Mouse (Mus musculus): Measurements from ENCODE around the gene Mrps35. TPM values are rescaled to one million over a fixed set of nuclear protein-coding genes. Genes with fewer than 3 reads are reported as not detected.

Mrps35 gene
- polyA plus RNA-seq, 1 experiment from 2014 or later: 50.2 TPM

DNA sequence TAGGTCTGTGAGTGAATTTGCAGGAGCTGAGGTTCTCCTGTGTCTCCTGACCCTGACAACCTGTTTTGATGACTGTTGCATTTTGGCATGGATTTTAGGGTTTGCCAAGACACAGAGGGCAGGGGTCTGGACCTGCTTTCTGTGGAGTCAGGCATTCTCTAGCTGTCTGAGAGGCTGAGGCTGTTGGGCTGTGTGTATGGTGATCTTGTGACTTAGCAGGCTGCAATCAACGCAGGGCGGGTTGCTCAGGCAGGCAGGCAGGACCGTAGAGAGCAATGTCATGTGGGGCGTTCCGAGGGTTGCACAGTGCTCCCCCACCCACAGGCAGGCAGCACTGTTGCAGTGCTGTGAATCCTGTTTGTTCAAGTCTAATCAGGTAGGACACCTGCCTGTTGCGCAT lies 64.2 kb downstream of the Mrps35 start:
- Histone ChIP-seq H3K4me1 (replicated peaks) (no peaks in the 10 kb centered on the region), H3K9ac (no peak overlapping the region), H3K4me3 (replicated peaks) (no peak overlapping the region), H3K27me3 (no peaks in the 10 kb centered on the region), H3K36me3 (replicated peaks) (peaks cover 38% of the 10 kb centered on the region), H3K9me3 (replicated peaks) (no peaks in the 10 kb centered on the region), H3K27ac (replicated peaks) (no peak overlapping the region), H3K4me2 (no peak overlapping the region)
- ATAC-seq (ENCODE audit: insufficient read depth): no peak
- WGBS (ENCODE audit: insufficient replicate concordance): 83% methylated on average over 6 of the region's 6 CpGs

DNA sequence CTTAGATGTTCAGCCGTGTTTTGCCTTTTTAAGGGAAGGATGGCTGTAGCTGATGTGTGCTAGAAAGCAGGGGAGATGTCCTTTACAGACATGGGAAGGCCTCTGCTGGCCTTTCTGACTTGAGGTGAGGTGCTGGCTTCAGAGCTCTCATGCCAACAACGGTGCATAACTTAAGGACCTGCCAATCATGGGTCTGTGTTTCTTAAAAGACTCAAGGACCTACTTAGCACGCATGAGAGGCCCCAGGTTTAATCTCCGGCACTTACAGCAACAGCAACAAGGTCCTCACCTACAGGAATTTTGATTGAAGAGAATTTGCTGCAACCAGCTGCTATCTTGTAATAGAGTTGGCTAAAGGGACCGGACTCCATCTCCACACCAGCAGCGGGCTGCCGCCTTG lies 66.7 kb downstream of the Mrps35 start:
- Histone ChIP-seq H3K27ac (replicated peaks) (no peak overlapping the region), H3K4me1 (replicated peaks) (no peaks in the 10 kb centered on the region), H3K36me3 (replicated peaks) (peaks cover 30% of the 10 kb centered on the region), H3K4me2 (no peak overlapping the region), H3K4me3 (replicated peaks) (no peak overlapping the region), H3K9me3 (replicated peaks) (no peaks in the 10 kb centered on the region), H3K27me3 (no peaks in the 10 kb centered on the region), H3K9ac (no peak overlapping the region)
- 82% methylated on average over 7 of the region's 7 CpGs for WGBS (ENCODE audit: insufficient replicate concordance)
- ATAC-seq (ENCODE audit: insufficient read depth): no peak

DNA sequence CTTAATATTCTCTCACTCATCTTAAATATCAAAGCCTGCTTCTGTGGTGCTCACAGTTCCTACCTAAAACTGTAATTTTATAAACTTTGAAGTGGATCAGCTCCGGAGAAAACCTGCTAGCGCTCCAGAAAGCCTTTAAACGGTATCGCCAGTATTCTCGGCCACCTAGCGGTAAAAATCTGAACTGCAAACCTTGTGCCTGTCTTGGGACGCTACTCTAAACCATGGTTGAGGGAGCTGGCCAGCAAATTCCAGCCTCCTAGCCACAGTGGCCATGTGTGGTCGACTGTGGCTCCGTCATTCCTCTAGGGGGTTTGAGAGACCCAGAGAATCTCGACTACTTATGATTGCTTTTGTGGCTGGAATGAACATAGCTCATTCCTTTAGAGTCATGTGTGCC lies 74.0 kb downstream of the Mrps35 start:
- H3K27me3 ChIP-seq: no peaks in the 10 kb centered on the region
- H3K4me2 ChIP-seq: no peak overlapping the region
- no peak for ATAC-seq (ENCODE audit: insufficient read depth)
- no peak overlapping the region for H3K27ac ChIP-seq (replicated peaks)
- H3K9me3 ChIP-seq (replicated peaks): no peaks in the 10 kb centered on the region
- 8% methylated on average over 10 of the region's 10 CpGs for WGBS (ENCODE audit: insufficient replicate concordance)
- H3K9ac ChIP-seq: no peak overlapping the region
- no peaks in the 10 kb centered on the region for H3K36me3 ChIP-seq (replicated peaks)
- H3K4me3 ChIP-seq (replicated peaks): no peak overlapping the region
- H3K4me1 ChIP-seq (replicated peaks): no peaks in the 10 kb centered on the region

DNA sequence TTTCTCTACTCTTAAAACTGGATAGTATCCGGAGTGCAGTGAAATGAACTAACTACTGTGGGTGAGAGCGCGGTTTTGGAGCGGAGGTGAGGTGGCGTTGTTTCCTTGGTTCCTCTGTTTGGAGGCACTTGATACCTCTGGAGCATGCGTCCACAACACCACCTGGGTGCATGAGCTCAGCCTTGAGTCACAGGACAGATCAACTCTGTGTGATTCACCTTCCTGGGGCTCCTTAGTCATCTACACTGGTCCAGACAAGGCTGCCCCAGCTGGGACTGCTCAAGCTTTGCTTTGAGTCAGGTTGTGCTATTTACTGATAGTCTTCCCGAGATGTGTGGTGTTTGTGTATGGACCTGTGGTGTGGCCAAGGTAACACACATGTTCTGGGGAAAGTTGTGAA lies 75.2 kb downstream of the Mrps35 start:
- Histone ChIP-seq H3K9ac (no peak overlapping the region), H3K27ac (replicated peaks) (no peak overlapping the region), H3K4me1 (replicated peaks) (no peaks in the 10 kb centered on the region), H3K4me2 (no peak overlapping the region), H3K9me3 (replicated peaks) (no peaks in the 10 kb centered on the region), H3K4me3 (replicated peaks) (no peak overlapping the region), H3K36me3 (replicated peaks) (no peaks in the 10 kb centered on the region), H3K27me3 (no peaks in the 10 kb centered on the region)
- no peak for ATAC-seq (ENCODE audit: insufficient read depth)
- 74% methylated on average over 7 of the region's 7 CpGs for WGBS (ENCODE audit: insufficient replicate concordance)

DNA sequence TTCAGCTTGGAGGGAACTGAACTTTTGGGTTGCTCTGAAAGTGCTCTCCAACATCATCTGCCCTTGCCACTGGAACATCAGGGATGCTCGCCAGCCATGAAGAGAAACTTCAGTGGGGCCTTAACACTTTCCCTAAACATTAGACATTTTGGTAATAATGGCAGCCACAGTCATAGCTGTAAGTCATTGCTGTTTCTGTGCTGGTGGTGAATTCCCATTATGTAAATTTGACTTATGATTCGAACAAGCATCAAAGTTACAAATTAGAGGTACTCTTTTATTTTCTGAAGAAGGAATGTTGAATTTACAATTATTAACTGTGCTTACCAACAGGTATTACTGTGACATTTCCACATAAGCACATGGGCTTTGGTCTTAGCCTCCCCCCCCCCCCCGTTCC lies 75.6 kb downstream of the Mrps35 start:
- Histone ChIP-seq H3K9ac (no peak overlapping the region), H3K27me3 (no peaks in the 10 kb centered on the region), H3K4me2 (no peak overlapping the region), H3K4me3 (replicated peaks) (no peak overlapping the region), H3K27ac (replicated peaks) (no peak overlapping the region), H3K9me3 (replicated peaks) (no peaks in the 10 kb centered on the region), H3K36me3 (replicated peaks) (no peaks in the 10 kb centered on the region), H3K4me1 (replicated peaks) (no peaks in the 10 kb centered on the region)
- ATAC-seq (ENCODE audit: insufficient read depth): no peak
- WGBS (ENCODE audit: insufficient replicate concordance): 52% methylated on average over 3 of the region's 3 CpGs

DNA sequence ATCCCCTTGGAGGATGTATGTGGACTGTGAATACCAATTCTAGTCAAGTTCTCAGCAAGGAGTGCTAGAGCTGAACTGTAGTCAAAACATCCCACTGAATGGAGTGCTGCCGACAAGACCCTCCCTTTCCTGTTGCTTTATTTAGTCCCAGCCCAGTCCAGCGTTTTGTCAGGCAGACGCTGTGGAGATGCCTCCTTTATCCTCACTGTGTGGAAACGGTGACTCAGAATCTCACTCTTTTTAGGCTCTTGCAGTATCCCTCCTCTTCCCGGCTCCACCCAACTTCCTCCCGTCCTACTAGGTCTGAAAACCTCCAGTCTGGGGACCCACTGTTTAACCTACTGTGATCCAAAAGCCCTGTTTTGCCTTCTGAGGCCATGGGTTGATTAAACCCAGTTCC lies 78.8 kb downstream of the Mrps35 start:
- 23% methylated on average over 6 of the region's 6 CpGs for WGBS (ENCODE audit: insufficient replicate concordance)
- Histone ChIP-seq H3K4me1 (replicated peaks) (no peaks in the 10 kb centered on the region), H3K4me3 (replicated peaks) (no peak overlapping the region), H3K9me3 (replicated peaks) (no peaks in the 10 kb centered on the region), H3K36me3 (replicated peaks) (no peaks in the 10 kb centered on the region), H3K4me2 (no peak overlapping the region), H3K9ac (no peak overlapping the region), H3K27ac (replicated peaks) (no peak overlapping the region), H3K27me3 (no peaks in the 10 kb centered on the region)
- ATAC-seq (ENCODE audit: insufficient read depth): no peak

Other genes starting within 250 kb of the Mrps35 start
- gene Arntl2, start 246.7 kb upstream of the Mrps35 start, polyA plus RNA-seq (2015; fragmentation: Nextera tagmentation; extraction: Ambion mirVana): 0.43 and 0.70 TPM in 2 replicates
- gene Smco2, start 192.7 kb upstream of the Mrps35 start, polyA plus RNA-seq (2015; fragmentation: Nextera tagmentation; extraction: Ambion mirVana): not detected in 2 replicates
- gene Ppfibp1, start 154.3 kb upstream of the Mrps35 start, polyA plus RNA-seq (2015; fragmentation: Nextera tagmentation; extraction: Ambion mirVana): 9.7 and 10.0 TPM in 2 replicates
- gene 1700034J05Rik, start 88.3 kb upstream of the Mrps35 start, polyA plus RNA-seq (2015; fragmentation: Nextera tagmentation; extraction: Ambion mirVana): 0.05 and 0.06 TPM in 2 replicates
- gene Rep15, start 10.2 kb upstream of the Mrps35 start, polyA plus RNA-seq (2015; fragmentation: Nextera tagmentation; extraction: Ambion mirVana): 0.24 and 0.35 TPM in 2 replicates
- 0.08 TPM in 1 of 2 replicates, not detected in the other for gene Mansc4, start 44.3 kb downstream of the Mrps35 start, polyA plus RNA-seq (2015; fragmentation: Nextera tagmentation; extraction: Ambion mirVana)
- gene Klhl42, start 48.6 kb downstream of the Mrps35 start, polyA plus RNA-seq (2015; fragmentation: Nextera tagmentation; extraction: Ambion mirVana): 1.8 and 1.9 TPM in 2 replicates
- not detected in 2 replicates for gene Pthlh, start 221.4 kb downstream of the Mrps35 start, polyA plus RNA-seq (2015; fragmentation: Nextera tagmentation; extraction: Ambion mirVana)